Mouse (Mus musculus) brain, embryonic 14.5 days (tissue): ENCODE data around the gene Kbtbd12.

Source experiments
- CTCF ChIP-seq: fragments of 200-500 bp; IDR thresholded peaks from 2 replicates; pipeline ENCODE4 v1.5.1; 2012; ENCODE audit warnings: inconsistent platforms, mild to moderate bottlenecking, moderate library complexity, borderline replicate concordance; ENCODE audit not compliant: insufficient read depth, insufficient read length; ENCODE audit errors: extremely low read depth
- POLR2A ChIP-seq: fragments of 200-500 bp; IDR thresholded peaks from 2 replicates; pipeline ENCODE4 v1.6.1; 2012; ENCODE audit warnings: mild to moderate bottlenecking, inconsistent platforms, borderline replicate concordance; ENCODE audit not compliant: poor library complexity, insufficient read depth, insufficient read length, severe bottlenecking; ENCODE audit errors: extremely low read depth

DNA sequence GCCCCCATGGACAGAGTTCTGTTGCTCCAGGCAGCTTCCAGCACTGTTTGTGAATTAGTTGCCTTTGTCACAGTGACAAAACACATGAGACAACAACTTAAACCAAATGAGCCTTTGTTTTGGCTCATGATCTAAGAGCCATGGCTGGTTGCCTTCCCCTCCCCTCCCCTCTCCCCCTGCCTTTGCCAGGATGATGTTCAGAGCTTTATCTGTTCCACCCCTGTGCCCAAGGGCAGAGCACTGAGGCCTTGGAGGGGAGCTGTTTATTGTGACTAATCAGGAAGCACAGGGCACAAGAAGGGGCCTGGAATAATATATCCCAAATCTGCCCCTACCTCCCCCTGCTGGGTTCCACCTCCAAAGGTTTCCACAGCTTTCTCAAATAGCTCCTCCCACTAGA, 107.4 kb downstream of the Kbtbd12 start:
- TF ChIP-seq CTCF (no peak), POLR2A (no peak)
